Mouse (Mus musculus) E14TG2a.4 (cell line): Measurements from ENCODE around the gene Fmo6.

ENCODE experiments used
- CTCF ChIP-seq: conservative IDR thresholded peaks from 2 replicates; pipeline ENCODE4 v1.5.1; 2014; ENCODE audit warnings: low read length
- POU5F1 ChIP-seq: IDR thresholded peaks from 2 replicates; pipeline ENCODE4 v1.6.1; 2014; ENCODE audit warnings: low read length, borderline replicate concordance

GRCm38 (mm10) chr1:162912085-162912484 is 25.2 kb downstream of the Fmo6 start:
- TF ChIP-seq CTCF (no peak), POU5F1 (no peak)
